Mouse (Mus musculus) bone marrow, adult 2 months (tissue): ENCODE data around the gene Jun.

Experiments
- CTCF ChIP-seq: fragments of 200-500 bp; IDR thresholded peaks from 2 replicates; pipeline ENCODE4 v1.5.1; 2011; ENCODE audit warnings: low read length, control low read depth; ENCODE audit not compliant: control insufficient read depth, insufficient read depth
- POLR2A ChIP-seq: fragments of 200-500 bp; IDR thresholded peaks from 2 replicates; pipeline ENCODE4 v1.6.1; 2011; ENCODE audit warnings: low read depth, mild to moderate bottlenecking, control low read depth, low read length, borderline replicate concordance; ENCODE audit not compliant: control insufficient read depth

GRCm38 (mm10) chr4:95057264-95057663, 5.2 kb upstream of the Jun start:
- no peak for TF ChIP-seq POLR2A
- TF ChIP-seq CTCF, result no peak
